Mouse (Mus musculus): ENCODE results near the gene Rfx7. TPM values are rescaled to one million over a fixed set of nuclear protein-coding genes. Genes with fewer than 3 reads are reported as not detected.

Rfx7 gene
- polyA plus RNA-seq, 1 experiment, result 4.7 TPM

GRCm38 (mm10) chr9:72618037-72618436 is 86.0 kb downstream of the Rfx7 start:
- H3K27ac ChIP-seq (ENCODE audit: insufficient read depth, low read depth, low read length), result no peak overlapping the region
- no peak overlapping the region for H3K4me3 ChIP-seq (ENCODE audit: low read depth, low read length)
- 86% methylated on average over 3 of the region's 3 CpGs for WGBS
- H3K27me3 ChIP-seq (ENCODE audit: control insufficient read depth, insufficient read depth, low read length), result no peaks in the 10 kb centered on the region
- no peaks in the 10 kb centered on the region for H3K4me1 ChIP-seq (ENCODE audit: control insufficient read depth, insufficient read depth, insufficient read length, low read length)
- no peak for TF ChIP-seq POLR2A (IDR thresholded peaks at IDR 0.05; ENCODE audit: low read depth, low read length)
- no peak for TF ChIP-seq CTCF (IDR thresholded peaks at IDR 0.05; ENCODE audit: extremely low read depth, insufficient read length, insufficient replicate concordance, low read depth, low read length)
- peaks cover 35% of the 10 kb centered on the region for H3K36me3 ChIP-seq (ENCODE audit: control insufficient read depth, insufficient read depth, low read length)

GRCm38 (mm10) chr9:72623605-72624004 is 91.6 kb downstream of the Rfx7 start:
- H3K4me1 ChIP-seq (ENCODE audit: control insufficient read depth, insufficient read depth, insufficient read length, low read length), result no peaks in the 10 kb centered on the region
- H3K27ac ChIP-seq (ENCODE audit: insufficient read depth, low read depth, low read length), result no peak overlapping the region
- peaks cover 6% of the 10 kb centered on the region for H3K36me3 ChIP-seq (ENCODE audit: control insufficient read depth, insufficient read depth, low read length)
- H3K27me3 ChIP-seq (ENCODE audit: control insufficient read depth, insufficient read depth, low read length), result no peaks in the 10 kb centered on the region
- TF ChIP-seq POLR2A (IDR thresholded peaks at IDR 0.05; ENCODE audit: low read depth, low read length), result no peak
- TF ChIP-seq CTCF (IDR thresholded peaks at IDR 0.05; ENCODE audit: extremely low read depth, insufficient read length, insufficient replicate concordance, low read depth, low read length), result no peak
- 84% methylated on average over 1 of the region's 1 CpGs for WGBS
- H3K4me3 ChIP-seq (ENCODE audit: low read depth, low read length), result no peak overlapping the region

- 76% methylated on average over 1 of the region's 1 CpGs for WGBS
These were observed 95.6 kb downstream of the Rfx7 start for GRCm38 (mm10) chr9:72627598-72627997.

GRCm38 (mm10) chr9:72628591-72628990 is 96.6 kb downstream of the Rfx7 start:
- Histone ChIP-seq H3K27me3 (ENCODE audit: control insufficient read depth, insufficient read depth, low read length) (no peaks in the 10 kb centered on the region), H3K36me3 (ENCODE audit: control insufficient read depth, insufficient read depth, low read length) (no peaks in the 10 kb centered on the region), H3K4me1 (ENCODE audit: control insufficient read depth, insufficient read depth, insufficient read length, low read length) (no peaks in the 10 kb centered on the region), H3K4me3 (ENCODE audit: low read depth, low read length) (no peak overlapping the region), H3K27ac (ENCODE audit: insufficient read depth, low read depth, low read length) (no peak overlapping the region)
- WGBS, result 0% methylated on average over 2 of the region's 2 CpGs
- TF ChIP-seq POLR2A (IDR thresholded peaks at IDR 0.05; ENCODE audit: low read depth, low read length) (no peak), CTCF (IDR thresholded peaks at IDR 0.05; ENCODE audit: extremely low read depth, insufficient read length, insufficient replicate concordance, low read depth, low read length) (no peak)

More at GRCm38 (mm10) chr9:72627598-72627997, 95.6 kb downstream of the Rfx7 start:
- H3K27ac ChIP-seq (ENCODE audit: insufficient read depth, low read depth, low read length), result no peak overlapping the region
- no peaks in the 10 kb centered on the region for H3K36me3 ChIP-seq (ENCODE audit: control insufficient read depth, insufficient read depth, low read length)
- H3K4me3 ChIP-seq (ENCODE audit: low read depth, low read length), result no peak overlapping the region
- TF ChIP-seq CTCF (IDR thresholded peaks at IDR 0.05; ENCODE audit: extremely low read depth, insufficient read length, insufficient replicate concordance, low read depth, low read length), result no peak
- TF ChIP-seq POLR2A (IDR thresholded peaks at IDR 0.05; ENCODE audit: low read depth, low read length), result no peak
- no peaks in the 10 kb centered on the region for H3K27me3 ChIP-seq (ENCODE audit: control insufficient read depth, insufficient read depth, low read length)
- H3K4me1 ChIP-seq (ENCODE audit: control insufficient read depth, insufficient read depth, insufficient read length, low read length), result no peaks in the 10 kb centered on the region

- Histone ChIP-seq H3K4me3 (ENCODE audit: low read depth, low read length) (no peak overlapping the region), H3K4me1 (ENCODE audit: control insufficient read depth, insufficient read depth, insufficient read length, low read length) (no peaks in the 10 kb centered on the region), H3K27ac (ENCODE audit: insufficient read depth, low read depth, low read length) (no peak overlapping the region), H3K36me3 (ENCODE audit: control insufficient read depth, insufficient read depth, low read length) (no peaks in the 10 kb centered on the region), H3K27me3 (ENCODE audit: control insufficient read depth, insufficient read depth, low read length) (no peaks in the 10 kb centered on the region)
- no peak for TF ChIP-seq POLR2A (IDR thresholded peaks at IDR 0.05; ENCODE audit: low read depth, low read length)
- WGBS, result 43% methylated on average over 1 of the region's 1 CpGs
These were observed 100.2 kb downstream of the Rfx7 start for GRCm38 (mm10) chr9:72632198-72632597.

GRCm38 (mm10) chr9:72635134-72635533 is 103.1 kb downstream of the Rfx7 start:
- Histone ChIP-seq H3K36me3 (ENCODE audit: control insufficient read depth, insufficient read depth, low read length) (no peaks in the 10 kb centered on the region), H3K4me1 (ENCODE audit: control insufficient read depth, insufficient read depth, insufficient read length, low read length) (no peaks in the 10 kb centered on the region), H3K27ac (ENCODE audit: insufficient read depth, low read depth, low read length) (no peak overlapping the region), H3K4me3 (ENCODE audit: low read depth, low read length) (no peak overlapping the region), H3K27me3 (ENCODE audit: control insufficient read depth, insufficient read depth, low read length) (no peaks in the 10 kb centered on the region)
- TF ChIP-seq CTCF (IDR thresholded peaks at IDR 0.05; ENCODE audit: extremely low read depth, insufficient read length, insufficient replicate concordance, low read depth, low read length) (no peak), POLR2A (IDR thresholded peaks at IDR 0.05; ENCODE audit: low read depth, low read length) (no peak)

- Histone ChIP-seq H3K27me3 (ENCODE audit: control insufficient read depth, insufficient read depth, low read length) (no peaks in the 10 kb centered on the region), H3K27ac (ENCODE audit: insufficient read depth, low read depth, low read length) (no peak overlapping the region), H3K4me1 (ENCODE audit: control insufficient read depth, insufficient read depth, insufficient read length, low read length) (peaks cover 3% of the 10 kb centered on the region; the same call in 1 of the 2 replicates), H3K36me3 (ENCODE audit: control insufficient read depth, insufficient read depth, low read length) (no peaks in the 10 kb centered on the region), H3K4me3 (ENCODE audit: low read depth, low read length) (no peak overlapping the region)
- WGBS, result 84% methylated on average over 7 of the region's 7 CpGs
- TF ChIP-seq POLR2A (IDR thresholded peaks at IDR 0.05; ENCODE audit: low read depth, low read length) (no peak), CTCF (IDR thresholded peaks at IDR 0.05; ENCODE audit: extremely low read depth, insufficient read length, insufficient replicate concordance, low read depth, low read length) (no peak)
These were observed 104.5 kb downstream of the Rfx7 start for GRCm38 (mm10) chr9:72636547-72636946.

GRCm38 (mm10) chr9:72637243-72637642 is 105.2 kb downstream of the Rfx7 start:
- Histone ChIP-seq H3K4me3 (ENCODE audit: low read depth, low read length) (no peak overlapping the region), H3K4me1 (ENCODE audit: control insufficient read depth, insufficient read depth, insufficient read length, low read length) (peaks cover 5% of the 10 kb centered on the region; the same call in 1 of the 2 replicates), H3K27me3 (ENCODE audit: control insufficient read depth, insufficient read depth, low read length) (no peaks in the 10 kb centered on the region), H3K36me3 (ENCODE audit: control insufficient read depth, insufficient read depth, low read length) (no peaks in the 10 kb centered on the region), H3K27ac (ENCODE audit: insufficient read depth, low read depth, low read length) (no peak overlapping the region)
- WGBS, result 91% methylated on average over 8 of the region's 8 CpGs
- TF ChIP-seq POLR2A (IDR thresholded peaks at IDR 0.05; ENCODE audit: low read depth, low read length) (no peak), CTCF (IDR thresholded peaks at IDR 0.05; ENCODE audit: extremely low read depth, insufficient read length, insufficient replicate concordance, low read depth, low read length) (no peak)

Measured in small intestine, adult 2 months (tissue).